In the genomic region with DNA sequence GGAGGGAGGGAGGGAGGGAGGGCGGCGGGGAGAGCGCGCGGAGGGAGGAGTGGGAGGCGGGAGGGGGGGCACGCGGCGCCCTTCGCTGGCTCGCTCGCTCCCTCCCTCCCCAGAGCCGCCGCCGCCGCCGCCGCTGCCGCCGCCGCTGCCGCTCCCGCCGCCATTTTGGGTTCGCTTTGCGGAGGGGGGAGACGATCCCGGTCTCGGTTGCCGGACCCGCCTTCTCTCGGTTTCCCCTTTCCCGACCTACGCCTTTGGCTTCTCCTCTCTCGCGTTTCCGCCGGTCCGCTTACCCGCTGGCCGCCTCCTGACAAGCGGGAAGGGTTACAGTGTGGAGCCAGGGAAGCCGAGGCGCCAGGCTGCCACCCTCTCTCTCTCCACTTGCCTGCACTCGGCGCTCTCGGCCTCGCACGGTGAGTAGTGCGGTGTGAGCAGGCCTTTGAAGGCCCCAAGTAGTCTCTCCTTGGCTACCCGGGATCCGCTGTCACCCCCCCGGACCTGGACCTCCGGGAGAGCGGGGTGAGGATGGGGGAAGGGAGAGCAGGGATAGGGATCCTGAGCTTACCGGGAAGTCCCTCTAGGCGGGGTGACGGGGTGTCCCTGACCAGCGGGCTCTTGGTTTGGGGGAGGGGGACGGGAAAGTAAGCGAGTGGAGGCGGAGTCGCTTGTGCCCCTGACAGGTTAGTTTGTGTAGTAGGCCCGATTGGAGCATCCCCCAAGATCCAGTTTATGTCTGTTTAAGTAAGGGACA, we compare ENCODE assay signal across 8 mouse cellular contexts. TPM values are rescaled to one million over a fixed set of nuclear protein-coding genes. Genes with fewer than 3 reads are reported as not detected.
A peak's percentile ranks its signal among the peaks of the same experiment; 100 is the strongest.
DNase-seq lines count a peak whose midpoint lies in the region; ATAC-seq and TF ChIP-seq lines count a peak whose summit lies in the region.

Gene Ash1l, plus strand, starts transcription at position 47 of the 751 bp plus-strand sequence.
Gene Dap3, minus strand, starts transcription at position 606 of the 751 bp plus-strand sequence.

- in situ Hi-C loops in ES-E14 (cut with MboI; ENCODE audit: low sequenced_read_pairs in 2 of 2, unreplicated experiment in 2 of 2): no loop called here

- H3K9ac ChIP-seq in ES-E14 (ENCODE audit: insufficient read depth, low read depth, low read length, poor library complexity, severe bottlenecking): peak within 1 kb of the TSS; percentile 93
- peak within 1 kb of the TSS; percentile 97 for H3K9ac ChIP-seq in forebrain, embryonic 15.5 days (replicated peaks)
- H3K9ac ChIP-seq in neural tube, embryonic 14.5 days (replicated peaks; ENCODE audit: low read depth, low read length): peak within 1 kb of the TSS; percentile 93

- peak within 1 kb of the TSS; percentile 94 for H3K27ac ChIP-seq in ES-E14 (ENCODE audit: insufficient read depth, low read depth, low read length, poor library complexity, severe bottlenecking)
- peak within 1 kb of the TSS; percentile 98 for H3K27ac ChIP-seq in forebrain, embryonic 15.5 days (replicated peaks)
- peak within 1 kb of the TSS; percentile 99 for H3K27ac ChIP-seq in neural tube, embryonic 14.5 days (ENCODE audit: low read depth, low read length)
- H3K27ac ChIP-seq in thymus, adult 2 months (ENCODE audit: control insufficient read depth, insufficient read depth, low read length): peak within 1 kb of the TSS; percentile 82

- intact Hi-C loops in heart, postnatal 14 days (cut with DNase I): loop anchor here (5.0 kb wide), 1 partner anchor 42 kb away; no protein-coding TSS in a partner anchor

- H3K4me1 ChIP-seq in ES-E14 (ENCODE audit: control insufficient read depth in 2 of 2, insufficient read depth in 2 of 2, low read length in 2 of 2, poor library complexity in 1 of 2): peaks cover 3 to 7% of the 10 kb centered on the region in 2 experiments; a peak in 1 of 4 replicates
- H3K4me1 ChIP-seq in forebrain, embryonic 15.5 days: peaks cover 44% of the 10 kb centered on the region
- peaks cover 31% of the 10 kb centered on the region for H3K4me1 ChIP-seq in neural tube, embryonic 14.5 days (ENCODE audit: control insufficient read depth, insufficient read depth, low read length)
- H3K4me1 ChIP-seq in thymus, adult 2 months (replicated peaks; ENCODE audit: control insufficient read depth, insufficient read depth, low read length): peaks cover 3% of the 10 kb centered on the region; the same call in 1 of the 2 replicates

- no peaks in the 10 kb centered on the region for H3K36me3 ChIP-seq in ES-E14 (ENCODE audit: control insufficient read depth, insufficient read depth, low read length, poor library complexity, severe bottlenecking)
- no peaks in the 10 kb centered on the region for H3K36me3 ChIP-seq in forebrain, embryonic 15.5 days
- H3K36me3 ChIP-seq in neural tube, embryonic 14.5 days (ENCODE audit: control insufficient read depth, insufficient read depth, low read length): no peaks in the 10 kb centered on the region
- H3K36me3 ChIP-seq in thymus, adult 2 months (ENCODE audit: control insufficient read depth, insufficient read depth, low read length): no peaks in the 10 kb centered on the region

- WGBS in forebrain, embryonic 15.5 days: under 1% methylated on average over 55 of the region's 64 CpGs
- WGBS in large intestine, adult 2 months: under 1% methylated on average over 43 of the region's 64 CpGs
- under 1% methylated on average over 36 of the region's 64 CpGs for WGBS in neural tube, embryonic 14.5 days
- 1% methylated on average over 42 of the region's 64 CpGs for WGBS in thymus, adult 2 months

- DNase-seq in ES-E14 (ENCODE audit: low read depth, low spot score): peak; percentile 66
- DNase-seq in c-Kit-positive CD71-positive TER-119-negative erythroid progenitor cells, embryonic 14.5 days (ENCODE audit: low read depth): peak; percentile 54
- DNase-seq in heart, postnatal 14 days: peak; percentile 73 to 80
- peak; percentile 35 for DNase-seq in large intestine, adult 2 months (ENCODE audit: low read depth, low spot score)
- DNase-seq in lung, adult 18-20 months: peak; percentile 74 to 81
- peak; percentile 80 for DNase-seq in thymus, adult 2 months

- H3K9me3 ChIP-seq in ES-E14 (ENCODE audit: control insufficient read depth, insufficient read depth, low read depth, low read length): no peaks in the 10 kb centered on the region
- H3K9me3 ChIP-seq in forebrain, embryonic 15.5 days: no peaks in the 10 kb centered on the region
- H3K9me3 ChIP-seq in neural tube, embryonic 14.5 days (ENCODE audit: control insufficient read depth, low read length): no peaks in the 10 kb centered on the region

- TF ChIP-seq POLR2A in thymus, adult 2 months (IDR thresholded peaks at IDR 0.05; ENCODE audit: control insufficient read depth, extremely low read depth, insufficient read depth, low read length, poor library complexity): 0 out of 2 replicates have a peak, but pooled peaks have one; percentile 23

- ATAC-seq in forebrain, embryonic 15.5 days (replicated peaks): peak; percentile 83
- peak; percentile 87 for ATAC-seq in neural tube, embryonic 14.5 days (ENCODE audit: low read depth)

- peak within 1 kb of the TSS; percentile 69 for H3K4me2 ChIP-seq in forebrain, embryonic 15.5 days (replicated peaks)
- H3K4me2 ChIP-seq in neural tube, embryonic 14.5 days (ENCODE audit: low read depth, low read length): peak within 1 kb of the TSS; percentile 90

- H3K4me3 ChIP-seq in ES-E14 (ENCODE audit: insufficient read depth in 1 of 2, low read depth in 1 of 2, low read length in 2 of 2, poor library complexity in 1 of 2, severe bottlenecking in 1 of 2): peak within 1 kb of the TSS; percentile 77 to 88
- peak within 1 kb of the TSS; percentile 98 for H3K4me3 ChIP-seq in forebrain, embryonic 15.5 days
- H3K4me3 ChIP-seq in neural tube, embryonic 14.5 days (ENCODE audit: low read depth, low read length): peak within 1 kb of the TSS; percentile 92
- peak within 1 kb of the TSS; percentile 94 for H3K4me3 ChIP-seq in thymus, adult 2 months (ENCODE audit: control insufficient read depth, insufficient read depth, low read length)

- no peaks in the 10 kb centered on the region for H3K27me3 ChIP-seq in forebrain, embryonic 15.5 days
- no peaks in the 10 kb centered on the region for H3K27me3 ChIP-seq in neural tube, embryonic 14.5 days (ENCODE audit: control insufficient read depth, insufficient read depth, low read length)
- H3K27me3 ChIP-seq in thymus, adult 2 months (ENCODE audit: control insufficient read depth, insufficient read depth, low read length): no peaks in the 10 kb centered on the region

- TF ChIP-seq CTCF in thymus, adult 2 months (IDR thresholded peaks at IDR 0.05; ENCODE audit: borderline replicate concordance, control insufficient read depth, extremely low read depth, insufficient read depth, low read length, poor library complexity): peak; percentile 70; the same call in 1 of the 2 replicates

TF ChIP-seq in ES-E14, 5 proteins besides CTCF, POLR2A, EP300 and RAD21:
- no peak for TF ChIP-seq CHD2 (IDR thresholded peaks at IDR 0.05; ENCODE audit: low read depth, low read length)
- no peak for TF ChIP-seq MAFK (IDR thresholded peaks at IDR 0.05; ENCODE audit: insufficient read depth, low read depth, low read length)
- no peak for TF ChIP-seq ZNF384 (IDR thresholded peaks at IDR 0.05; ENCODE audit: low read depth, low read length)
- TF ChIP-seq ZC3H11A (IDR thresholded peaks at IDR 0.05; ENCODE audit: borderline replicate concordance, low read depth, low read length): no peak

RNA-seq across cellular contexts. Expression of gene Ash1l, which starts in this region (rescaled TPM):
- total RNA-seq in ES-E14 (2012; rRNA removed): 11.2 and 11.7 TPM in 2 replicates
- 23.5 and 23.7 TPM in 2 replicates for polyA plus RNA-seq in forebrain, embryonic 15.5 days (2015; fragmentation: Nextera tagmentation; extraction: Ambion mirVana)
- 10 to 100 TPM; 41.8 to 42.2 TPM for total RNA-seq in heart, postnatal 14 days (2021)
- 3.8 and 6.5 TPM in 2 replicates for polyA plus RNA-seq in large intestine, adult 2 months (2012; rRNA removed)
- 27.1 and 27.9 TPM in 2 replicates for polyA plus RNA-seq in neural tube, embryonic 14.5 days (2014; fragmentation: Nextera tagmentation; extraction: Ambion mirVana)
- polyA plus RNA-seq in thymus, adult 2 months (2012; rRNA removed): 12.3 and 12.8 TPM in 2 replicates

RNA-seq across cellular contexts. Expression of gene Dap3, which starts in this region (rescaled TPM):
- 168 and 185 TPM in 2 replicates for total RNA-seq in ES-E14 (2012; rRNA removed)
- polyA plus RNA-seq in forebrain, embryonic 15.5 days (2015; fragmentation: Nextera tagmentation; extraction: Ambion mirVana): 163 and 167 TPM in 2 replicates
- total RNA-seq in heart, postnatal 14 days (2021): 100 to 1,000 TPM; 116 to 126 TPM
- polyA plus RNA-seq in large intestine, adult 2 months (2012; rRNA removed): 44.8 and 46.9 TPM in 2 replicates
- polyA plus RNA-seq in neural tube, embryonic 14.5 days (2014; fragmentation: Nextera tagmentation; extraction: Ambion mirVana): 142 and 149 TPM in 2 replicates
- 81.2 and 91.7 TPM in 2 replicates for polyA plus RNA-seq in thymus, adult 2 months (2012; rRNA removed)

Comparison
In these comparisons a context has a peak if more than half of its experiments do, and no peak if none do; other contexts are left out.
1. Peak in every context shown above with its lines: DNase-seq, ATAC-seq, H3K4me3 ChIP-seq and H3K27ac ChIP-seq.